Mouse (Mus musculus): ENCODE results near the gene Panx2. TPM values are rescaled to one million over a fixed set of nuclear protein-coding genes. Genes with fewer than 3 reads are reported as not detected.

Panx2 gene
- total and polyA plus RNA-seq, 2 experiments from 2014 or later = 6.3 to 10.7 TPM

GRCm38 (mm10) chr15:89074613-89075477 lies 15.3 kb downstream of the Panx2 start, which contains the start of gene Trabd:
Gene Trabd (plus strand): TSS chr15:89075124.
- no peak for TF ChIP-seq CTCF (IDR thresholded peaks at IDR 0.05; ENCODE audit: low read depth)
- H3K9ac ChIP-seq = peak within 1 kb of the TSS; percentile 83
- DNase-seq (peak; percentile 53), ATAC-seq (peak; percentile 12)
- no peaks in the 10 kb centered on the region for H3K27me3 ChIP-seq (ENCODE audit: insufficient read depth, low read length)
- H3K27ac ChIP-seq (ENCODE audit: low read depth, low read length) = peak within 1 kb of the TSS; percentile 80
- H3K4me3 ChIP-seq (ENCODE audit: low read depth, low read length) = peak within 1 kb of the TSS; percentile 91
- H3K4me2 ChIP-seq (ENCODE audit: low read depth) = peak within 1 kb of the TSS; percentile 81
- 16% methylated on average over 11 of the region's 11 CpGs for WGBS
- H3K36me3 ChIP-seq (ENCODE audit: insufficient read depth) = peaks cover 13% of the 10 kb centered on the region
- H3K9me3 ChIP-seq (ENCODE audit: low read length) = no peaks in the 10 kb centered on the region
- H3K4me1 ChIP-seq (ENCODE audit: insufficient read depth) = peaks cover 19% of the 10 kb centered on the region

DNA sequence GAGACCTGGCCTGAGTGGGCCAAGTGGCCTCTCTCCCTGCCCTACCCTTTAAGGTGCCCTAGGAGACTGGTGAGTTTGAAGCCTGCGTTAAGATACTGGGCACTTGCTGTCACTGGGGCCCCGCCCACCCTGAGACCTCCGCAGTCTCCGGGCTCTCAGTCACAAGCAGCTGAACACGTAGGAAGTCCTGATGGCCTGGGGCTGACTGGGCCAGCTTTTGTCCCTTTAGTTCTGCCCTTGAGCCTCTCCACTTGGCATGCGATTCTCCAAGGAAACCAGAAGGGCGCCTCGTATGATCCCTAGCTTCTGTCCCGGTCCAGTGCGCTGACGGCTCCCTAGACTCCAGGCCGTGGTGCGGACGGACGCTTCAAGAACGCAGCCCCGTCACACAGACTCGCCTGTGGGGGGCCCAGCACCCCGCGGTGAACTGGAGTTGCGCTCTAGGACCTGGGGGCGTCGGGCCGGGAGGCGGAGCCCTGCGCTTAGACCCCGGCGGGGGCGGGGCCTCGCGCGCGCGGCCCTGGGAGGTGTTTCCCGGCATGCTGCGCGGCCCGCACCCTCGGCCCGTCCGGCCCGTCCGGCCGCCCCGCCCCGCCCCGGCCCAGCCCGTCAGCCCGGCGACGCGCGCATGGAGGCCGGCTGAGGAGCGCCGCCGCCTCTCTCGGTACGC lies 16.1 kb downstream of the Panx2 start:
- H3K27me3 ChIP-seq (ENCODE audit: insufficient read depth, low read length) = no peaks in the 10 kb centered on the region
- peaks cover 19% of the 10 kb centered on the region for H3K4me1 ChIP-seq (ENCODE audit: insufficient read depth)
- peak overlapping the region; percentile 80 for H3K27ac ChIP-seq (ENCODE audit: low read depth, low read length)
- TF ChIP-seq CTCF (IDR thresholded peaks at IDR 0.05; ENCODE audit: low read depth) = peak; percentile 52
- peaks cover 8% of the 10 kb centered on the region; the same call in 1 of the 2 replicates for H3K36me3 ChIP-seq (ENCODE audit: insufficient read depth)
- DNase-seq (peak; percentile 93), ATAC-seq (peak; percentile 95)
- no peaks in the 10 kb centered on the region for H3K9me3 ChIP-seq (ENCODE audit: low read length)
- H3K4me3 ChIP-seq (ENCODE audit: low read depth, low read length) = peak overlapping the region; percentile 91
- WGBS = 2% methylated on average over 45 of the region's 59 CpGs
- H3K9ac ChIP-seq = peak overlapping the region; percentile 83
- peak overlapping the region; percentile 81 for H3K4me2 ChIP-seq (ENCODE audit: low read depth)

DNA sequence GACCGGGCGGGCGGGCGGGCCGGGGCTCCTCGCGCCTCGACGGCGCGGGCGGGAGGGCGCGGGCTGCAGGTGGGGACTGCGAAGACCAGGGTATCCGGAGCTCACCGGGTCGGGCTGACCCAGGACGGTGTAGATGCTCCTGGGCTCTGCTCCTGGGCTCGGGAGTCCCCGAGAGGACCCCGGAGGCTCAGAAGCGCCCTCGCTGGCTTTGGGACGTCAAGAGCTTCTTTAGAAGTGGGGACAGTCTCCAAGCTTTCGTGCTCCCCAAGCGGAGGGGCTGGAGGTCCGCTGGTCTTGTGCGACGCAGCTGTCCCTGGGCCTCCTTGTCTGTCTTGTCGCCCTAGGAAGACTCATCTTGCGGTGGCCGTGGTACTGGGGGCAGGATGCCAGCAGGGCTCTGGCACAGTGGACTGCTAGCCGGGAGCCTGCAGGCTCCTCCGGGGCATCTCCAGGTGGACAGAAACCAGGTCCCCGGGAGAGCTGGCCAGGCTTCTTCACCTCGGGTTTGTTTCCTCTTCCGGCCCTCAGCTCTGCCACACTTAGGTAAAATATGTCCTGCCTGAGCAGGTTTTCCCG lies 16.7 kb downstream of the Panx2 start:
- Histone ChIP-seq H3K36me3 (ENCODE audit: insufficient read depth) (peaks cover 10% of the 10 kb centered on the region; the same call in 1 of the 2 replicates), H3K4me3 (ENCODE audit: low read depth, low read length) (peak overlapping the region; percentile 91), H3K4me2 (ENCODE audit: low read depth) (peak overlapping the region; percentile 81), H3K9ac (peak overlapping the region; percentile 83), H3K9me3 (ENCODE audit: low read length) (no peaks in the 10 kb centered on the region), H3K27me3 (ENCODE audit: insufficient read depth, low read length) (no peaks in the 10 kb centered on the region), H3K4me1 (ENCODE audit: insufficient read depth) (peaks cover 19% of the 10 kb centered on the region), H3K27ac (ENCODE audit: low read depth, low read length) (peak overlapping the region; percentile 80)
- ATAC-seq (no peak; the same call in none of the 2 replicates), DNase-seq (peak; percentile 61)
- TF ChIP-seq CTCF (IDR thresholded peaks at IDR 0.05; ENCODE audit: low read depth) = 0 out of 2 replicates have a peak, but pooled peaks have one; percentile 12
- 1% methylated on average over 36 of the region's 39 CpGs for WGBS

DNA sequence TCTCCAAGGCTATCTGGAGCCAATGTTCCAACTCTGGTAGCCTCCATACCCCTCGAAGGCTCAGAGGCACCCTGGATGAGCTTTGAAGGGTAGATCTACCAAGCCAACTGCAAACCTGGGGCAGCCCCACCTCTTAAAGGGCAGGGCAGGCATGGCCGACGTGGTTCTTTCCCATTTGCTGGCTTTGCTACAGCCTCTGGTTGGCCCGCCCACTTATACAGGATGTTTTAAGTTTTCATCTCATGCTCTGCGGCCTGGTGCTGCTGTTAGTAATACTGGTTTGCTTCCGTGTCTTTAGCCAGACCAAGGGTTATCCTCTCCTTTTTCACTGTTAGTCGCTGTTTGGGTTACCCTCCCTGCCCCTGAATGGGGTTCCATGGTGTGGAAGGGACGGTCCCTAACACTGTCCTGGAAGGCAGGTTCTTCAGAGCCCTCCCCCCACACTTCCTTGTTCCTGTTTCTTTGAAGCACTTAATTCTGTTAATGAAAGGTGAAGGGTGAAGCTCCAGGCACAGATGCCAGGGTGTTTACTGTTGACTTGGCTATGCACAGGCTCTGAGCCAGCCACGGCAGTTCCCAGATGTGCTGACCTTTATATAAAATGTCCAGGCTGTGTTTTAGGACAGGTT lies 18.8 kb downstream of the Panx2 start:
- WGBS = 76% methylated on average over 9 of the region's 9 CpGs
- no peak overlapping the region for H3K4me3 ChIP-seq (ENCODE audit: low read depth, low read length)
- H3K27me3 ChIP-seq (ENCODE audit: insufficient read depth, low read length) = no peaks in the 10 kb centered on the region
- no peak overlapping the region for H3K9ac ChIP-seq
- H3K9me3 ChIP-seq (ENCODE audit: low read length) = no peaks in the 10 kb centered on the region
- DNase-seq = no peak
- no peak overlapping the region for H3K27ac ChIP-seq (ENCODE audit: low read depth, low read length)
- peaks cover 30% of the 10 kb centered on the region for H3K36me3 ChIP-seq (ENCODE audit: insufficient read depth)
- no peak for ATAC-seq
- peak overlapping the region; percentile 8; the same call in 1 of the 2 replicates for H3K4me2 ChIP-seq (ENCODE audit: low read depth)
- peaks cover 19% of the 10 kb centered on the region for H3K4me1 ChIP-seq (ENCODE audit: insufficient read depth)
- TF ChIP-seq CTCF (IDR thresholded peaks at IDR 0.05; ENCODE audit: low read depth) = no peak

GRCm38 (mm10) chr15:89083906-89084305 lies 24.4 kb downstream of the Panx2 start:
- Histone ChIP-seq H3K9me3 (ENCODE audit: low read length) (no peaks in the 10 kb centered on the region), H3K4me2 (ENCODE audit: low read depth) (no peak overlapping the region), H3K36me3 (ENCODE audit: insufficient read depth) (peaks cover 59% of the 10 kb centered on the region), H3K9ac (no peak overlapping the region), H3K27me3 (ENCODE audit: insufficient read depth, low read length) (no peaks in the 10 kb centered on the region), H3K27ac (ENCODE audit: low read depth, low read length) (no peak overlapping the region), H3K4me3 (ENCODE audit: low read depth, low read length) (no peak overlapping the region), H3K4me1 (ENCODE audit: insufficient read depth) (peaks cover 4% of the 10 kb centered on the region; the same call in 1 of the 2 replicates)
- DNase-seq (no peak), ATAC-seq (no peak)
- no peak for TF ChIP-seq CTCF (IDR thresholded peaks at IDR 0.05; ENCODE audit: low read depth)
- 97% methylated on average over 1 of the region's 1 CpGs for WGBS

DNA sequence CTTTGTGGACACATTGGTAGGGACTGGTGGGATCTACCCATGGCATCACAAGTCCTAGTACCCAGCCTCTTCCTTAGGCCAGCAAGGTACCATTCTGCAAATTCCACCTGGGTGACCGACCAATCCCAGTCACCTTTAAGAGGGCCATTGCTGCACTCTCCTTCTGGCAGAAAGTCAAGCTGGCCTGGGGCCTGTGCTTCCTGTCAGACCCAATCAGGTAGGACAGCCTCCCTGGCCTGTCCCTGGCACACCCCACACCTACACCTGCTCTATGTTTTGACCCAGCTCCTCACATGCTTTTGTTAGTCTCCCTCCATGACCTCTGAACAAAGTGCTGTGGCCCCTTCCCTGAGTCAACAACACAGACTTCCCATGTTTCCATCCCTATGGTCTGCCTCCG lies 25.3 kb downstream of the Panx2 start:
- peaks cover 56% of the 10 kb centered on the region for H3K36me3 ChIP-seq (ENCODE audit: insufficient read depth)
- 91% methylated on average over 2 of the region's 2 CpGs for WGBS

More for the DNA sequence above, 25.3 kb downstream of the Panx2 start:
- Histone ChIP-seq H3K27ac (ENCODE audit: low read depth, low read length) (no peak overlapping the region), H3K9ac (no peak overlapping the region), H3K27me3 (ENCODE audit: insufficient read depth, low read length) (no peaks in the 10 kb centered on the region), H3K4me1 (ENCODE audit: insufficient read depth) (peaks cover 4% of the 10 kb centered on the region; the same call in 1 of the 2 replicates), H3K4me3 (ENCODE audit: low read depth, low read length) (no peak overlapping the region), H3K4me2 (ENCODE audit: low read depth) (no peak overlapping the region), H3K9me3 (ENCODE audit: low read length) (no peaks in the 10 kb centered on the region)
- TF ChIP-seq CTCF (IDR thresholded peaks at IDR 0.05; ENCODE audit: low read depth) = no peak
- DNase-seq (no peak), ATAC-seq (no peak)
